Mouse (Mus musculus): Measurements from ENCODE around the gene Rere.
"Not testable (repeated sequence)": the region's sequence is repeated elsewhere in the genome, so short reads cannot be mapped to it uniquely, and the experiment has no call there.

Gene Rere

DNA sequence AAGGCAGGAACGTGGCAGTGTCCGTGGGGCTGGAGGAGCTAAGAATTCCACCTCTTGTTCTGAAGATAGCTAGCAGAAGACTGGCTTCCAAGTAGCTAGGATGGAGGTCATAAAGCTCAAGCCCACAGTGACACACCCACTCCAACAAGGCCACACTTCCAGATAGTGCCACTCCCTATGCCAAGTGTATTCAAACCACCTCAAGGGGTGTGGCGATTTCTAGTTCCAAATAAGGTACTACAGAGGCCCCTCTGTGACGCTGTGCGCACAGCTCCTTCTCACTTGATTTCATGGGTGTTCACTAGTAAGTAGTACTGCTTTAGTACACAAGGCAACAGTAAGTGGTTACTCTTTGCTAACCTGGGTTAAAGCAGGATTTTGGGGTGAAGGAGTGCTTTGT is 237.4 kb downstream of the Rere start:
- no peak for DNase-seq

DNA sequence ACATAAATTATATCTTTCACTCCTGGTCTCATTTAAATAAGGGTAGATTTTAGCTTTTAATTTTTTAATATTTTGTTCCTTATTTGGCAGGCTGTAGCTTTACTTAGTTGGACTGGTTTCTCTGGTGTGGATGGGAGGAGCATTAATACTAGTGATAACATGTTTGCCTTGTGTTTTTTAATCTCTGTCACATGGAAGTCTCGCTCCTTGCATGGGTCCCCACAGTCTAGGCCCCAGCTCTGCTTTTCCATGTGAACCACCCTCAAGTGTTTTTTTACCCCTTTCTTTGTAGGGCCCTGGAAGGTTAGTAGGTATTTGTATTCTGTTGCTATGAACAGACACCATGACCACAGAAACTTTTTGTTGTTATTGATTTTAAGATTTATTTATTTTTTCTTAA is 238.6 kb downstream of the Rere start:
- no peak for DNase-seq

DNA sequence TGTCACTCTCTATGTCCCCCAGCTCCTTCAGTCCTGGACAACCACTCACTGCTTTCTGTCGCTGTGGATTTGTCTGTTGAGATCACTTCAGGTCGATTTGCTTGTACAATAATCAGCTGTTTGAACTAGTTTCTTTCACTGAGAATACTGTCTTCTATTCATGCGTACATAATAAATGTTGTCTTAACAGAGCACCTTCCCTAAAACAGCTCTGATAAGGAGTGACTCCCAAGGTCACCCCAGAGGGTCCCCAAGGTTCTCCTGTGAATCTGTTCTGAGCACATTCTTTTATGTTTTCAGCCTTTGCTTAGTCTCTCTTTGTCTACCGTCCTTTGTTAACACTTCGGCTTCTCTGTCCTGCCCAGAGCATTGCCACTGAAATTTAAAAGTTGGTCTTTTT is 241.0 kb downstream of the Rere start:
- no peak for DNase-seq

DNA sequence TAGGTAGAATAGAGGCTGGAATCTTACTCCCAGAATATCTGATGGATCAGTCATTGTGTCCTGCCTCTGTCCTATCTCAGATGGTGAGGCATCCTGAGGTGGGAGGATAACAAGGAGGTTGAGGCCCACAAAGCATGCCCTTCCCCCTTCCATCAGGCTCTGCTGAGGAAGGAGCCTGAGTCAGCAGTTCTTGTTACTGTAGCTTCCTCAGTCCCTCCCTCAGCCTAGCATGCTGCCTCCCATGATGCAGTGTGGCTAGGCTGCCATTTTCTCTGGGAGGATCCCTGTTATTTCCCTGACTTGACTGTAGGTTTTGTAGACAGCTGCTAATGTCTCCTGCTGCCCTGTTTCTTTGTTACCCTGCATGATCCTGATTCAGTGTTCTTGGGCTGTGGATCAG is 241.9 kb downstream of the Rere start:
- no peak for DNase-seq

DNA sequence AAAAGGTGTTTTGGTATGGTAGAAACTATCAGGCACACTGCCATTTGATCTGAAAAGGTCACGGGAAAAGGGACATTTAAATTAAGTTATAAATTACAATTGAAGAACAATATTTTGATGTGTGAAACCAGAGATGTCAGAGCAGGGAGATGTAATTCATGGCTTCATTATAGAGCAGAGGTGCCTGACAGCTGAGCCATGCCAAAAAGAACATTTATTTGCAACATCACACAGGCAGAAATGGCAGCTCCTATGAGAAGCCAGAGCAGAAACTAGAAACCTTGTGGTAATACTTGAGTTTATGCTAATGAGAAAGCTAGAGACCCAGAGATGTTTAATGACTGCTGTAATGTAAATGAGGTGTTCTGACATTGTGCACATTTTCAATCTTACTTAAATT is 244.8 kb downstream of the Rere start:
- DNase-seq, result no peak

DNA sequence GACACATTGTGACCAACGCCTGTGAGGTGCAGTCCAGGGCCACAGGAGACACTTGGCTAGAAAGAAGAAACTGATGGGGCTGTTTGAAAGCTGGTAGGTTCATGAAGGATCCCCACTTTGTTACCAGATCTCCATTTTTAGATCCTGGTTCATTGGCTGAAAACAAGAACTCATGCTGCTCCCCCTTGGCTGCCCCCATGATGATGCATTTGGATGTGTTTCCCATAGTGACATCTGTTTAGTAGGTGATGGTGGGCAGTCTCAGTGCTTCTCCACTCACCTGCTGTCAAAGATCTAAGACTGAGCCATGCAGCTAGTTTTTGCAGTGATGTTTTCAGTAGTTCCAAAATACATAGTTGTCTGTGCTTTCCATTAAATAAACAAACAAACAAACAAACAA is 247.0 kb downstream of the Rere start:
- DNase-seq, result no peak

DNA sequence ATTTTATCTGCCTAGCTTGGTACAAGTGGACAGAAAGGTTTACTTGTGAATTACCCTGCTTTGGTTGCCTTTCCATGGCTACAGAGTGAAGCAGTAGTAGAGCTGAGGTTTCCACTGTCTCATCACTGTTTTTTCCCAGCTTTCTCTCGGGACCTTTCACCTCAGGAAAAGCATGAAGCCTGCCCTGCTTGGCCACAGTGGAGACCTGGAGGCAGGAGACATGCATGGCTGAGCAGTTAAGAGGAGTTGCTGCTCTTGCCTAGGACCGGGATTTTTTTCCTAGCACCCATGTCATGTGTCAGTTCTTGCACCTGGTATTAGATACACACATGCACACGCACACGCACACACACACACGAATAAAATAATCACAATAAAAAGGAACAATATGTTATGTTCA is 247.4 kb downstream of the Rere start:
- peak; percentile 42 to 61 for DNase-seq

DNA sequence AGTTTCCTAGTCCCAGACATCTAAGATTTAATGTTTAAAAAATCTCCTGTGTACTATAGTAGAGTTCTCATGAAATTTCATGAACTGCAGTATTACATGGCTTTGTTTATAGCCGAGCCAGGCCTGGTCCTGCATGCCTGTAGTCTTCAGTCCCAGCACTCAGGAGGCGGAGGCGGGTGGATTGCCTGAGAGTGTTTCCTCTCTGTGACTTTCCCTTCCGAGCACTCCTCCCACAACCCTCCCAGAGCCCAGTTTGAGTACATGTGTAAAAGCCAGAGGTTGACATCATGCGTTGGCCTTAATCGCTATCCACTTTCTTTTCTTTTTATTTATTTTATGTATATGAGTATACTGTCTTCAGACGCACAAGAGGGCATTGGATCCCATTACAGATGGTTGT is 250.4 kb downstream of the Rere start:
- DNase-seq, result no peak

DNA sequence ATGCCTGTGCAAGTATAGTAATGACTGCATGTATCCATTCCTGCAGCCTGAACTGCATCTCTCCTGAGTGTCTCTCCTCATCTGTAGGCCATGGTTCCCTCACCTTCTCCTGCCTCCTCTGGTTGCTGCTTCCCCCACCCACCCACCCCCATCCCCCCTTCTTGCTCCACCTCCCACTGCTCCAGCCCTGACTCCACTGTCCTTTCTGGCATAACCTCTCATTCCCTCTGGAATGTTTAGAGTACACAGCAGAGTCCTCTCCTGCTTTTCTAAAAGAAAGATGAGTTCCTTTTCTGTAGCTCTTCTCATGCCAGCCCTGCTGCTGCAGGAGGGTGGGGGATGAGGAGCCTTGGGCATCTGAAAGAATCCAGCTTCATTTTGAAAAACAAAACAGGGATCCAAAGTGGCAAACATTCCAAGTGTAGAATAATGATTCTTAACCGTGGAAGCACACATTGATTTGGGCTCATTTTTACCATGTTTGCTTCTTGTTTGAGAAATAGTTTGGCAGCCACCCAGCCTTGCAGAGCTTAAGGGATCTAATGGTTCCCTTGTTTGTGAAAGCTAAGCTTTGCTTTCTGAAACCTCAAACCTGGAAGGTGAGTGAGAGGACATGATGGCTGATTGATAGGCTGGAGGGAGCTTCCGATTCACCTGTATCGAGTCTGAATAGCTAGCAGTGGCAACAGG is 255.5 kb downstream of the Rere start:
- DNase-seq, result no peak

DNA sequence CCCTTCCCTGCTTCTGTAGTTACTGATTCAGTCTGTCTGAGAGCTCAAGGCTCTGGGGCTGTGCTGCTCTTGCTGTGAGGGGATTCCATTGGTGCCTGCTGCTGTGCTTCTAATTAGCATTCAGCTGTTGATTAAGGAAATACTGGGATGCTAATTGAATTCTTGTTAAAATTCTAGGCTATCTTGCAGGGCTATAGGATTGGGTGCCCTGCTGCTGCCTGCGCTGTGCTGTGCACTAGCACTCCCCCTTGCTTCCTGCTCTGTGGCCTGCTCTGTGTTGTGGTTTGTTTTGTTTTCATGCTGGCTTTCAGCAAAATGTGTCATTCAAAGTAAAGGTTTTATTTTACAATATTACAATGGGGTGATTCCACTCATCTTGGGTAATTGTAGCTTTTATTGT is 258.4 kb downstream of the Rere start:
- DNase-seq, result no peak

DNA sequence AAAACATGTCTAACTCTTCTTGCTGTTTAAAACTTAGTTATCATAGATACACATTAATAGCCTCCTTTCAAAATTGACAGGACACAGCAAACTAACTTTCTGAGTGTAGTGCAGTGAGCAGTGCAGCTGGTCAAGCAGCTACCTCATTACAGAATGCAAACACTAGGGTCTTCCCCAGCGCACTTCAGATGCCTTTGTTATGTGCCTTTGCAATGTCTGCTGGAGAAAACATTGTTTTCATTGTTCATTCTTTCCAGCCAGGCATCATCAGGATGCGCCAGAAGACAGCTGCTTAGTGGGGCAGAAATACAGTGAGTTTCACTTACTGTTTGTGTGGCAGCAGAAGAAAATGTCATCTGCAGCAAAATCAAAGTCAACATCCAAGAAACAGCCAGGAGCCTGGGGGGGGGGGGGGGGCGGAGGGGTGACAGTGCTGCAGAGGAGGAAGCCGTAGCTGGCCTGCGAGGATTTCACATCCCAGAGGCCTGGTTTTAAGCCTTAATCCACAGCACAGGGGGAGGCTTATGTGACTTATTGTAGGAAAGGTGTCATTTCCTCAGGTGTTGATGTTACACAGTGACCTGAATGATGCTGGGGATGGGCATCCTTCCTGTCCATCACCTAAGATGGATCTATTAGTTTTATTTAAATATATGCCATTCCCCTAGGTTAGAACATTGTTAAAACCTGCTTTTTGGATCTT is 259.1 kb downstream of the Rere start:
- DNase-seq, result no peak

DNA sequence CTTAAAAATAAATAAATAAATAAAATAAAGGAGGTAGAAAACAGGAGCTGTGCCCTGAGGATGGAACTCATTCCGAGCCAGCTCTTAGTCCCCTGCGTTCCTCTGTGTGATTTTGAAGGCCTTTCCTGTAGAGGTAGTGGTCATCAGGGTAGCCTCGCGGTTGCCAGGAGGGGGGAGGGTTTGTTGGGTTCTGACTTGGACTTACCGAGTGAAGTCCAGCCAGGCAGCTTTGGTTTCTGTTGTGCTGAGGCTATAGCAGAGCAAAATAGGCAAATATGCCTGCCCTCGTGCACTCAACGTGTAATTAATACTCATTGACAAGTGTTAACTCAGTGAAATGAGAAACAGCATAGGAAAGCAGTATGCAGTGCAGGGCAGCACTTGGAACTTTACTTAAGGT is 262.8 kb downstream of the Rere start:
- peak; percentile 75 to 76 for DNase-seq

DNA sequence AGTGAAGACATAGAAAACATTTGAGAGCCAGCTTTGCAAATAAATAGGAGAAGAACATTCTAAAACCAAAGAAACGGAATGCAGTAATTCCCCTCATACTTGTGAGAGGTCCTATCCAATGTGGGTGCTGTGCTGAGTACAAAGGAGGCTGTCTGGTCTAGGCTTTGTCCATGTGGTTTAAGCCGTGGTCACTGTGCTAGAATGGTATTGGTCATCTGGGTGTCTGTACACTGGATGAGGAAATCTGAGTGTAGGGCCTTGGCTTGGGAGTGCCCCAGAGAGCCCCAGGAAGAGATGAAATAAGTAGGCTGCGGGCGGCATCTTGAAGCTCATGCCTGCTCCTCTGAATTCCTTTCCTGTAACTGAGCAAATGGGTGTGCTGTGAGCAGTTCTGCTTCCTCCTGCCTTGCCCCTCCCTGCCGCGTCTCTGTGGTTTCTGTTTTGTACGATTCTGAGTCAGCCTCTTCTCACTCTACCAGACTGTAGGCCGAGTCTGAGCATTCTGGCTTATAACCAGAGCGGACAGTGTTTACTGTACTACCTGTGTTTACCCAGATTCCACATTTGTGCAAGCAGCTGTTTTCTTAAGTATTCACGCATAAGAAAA is 263.3 kb downstream of the Rere start:
- DNase-seq, result peak; percentile 52 to 56

DNA sequence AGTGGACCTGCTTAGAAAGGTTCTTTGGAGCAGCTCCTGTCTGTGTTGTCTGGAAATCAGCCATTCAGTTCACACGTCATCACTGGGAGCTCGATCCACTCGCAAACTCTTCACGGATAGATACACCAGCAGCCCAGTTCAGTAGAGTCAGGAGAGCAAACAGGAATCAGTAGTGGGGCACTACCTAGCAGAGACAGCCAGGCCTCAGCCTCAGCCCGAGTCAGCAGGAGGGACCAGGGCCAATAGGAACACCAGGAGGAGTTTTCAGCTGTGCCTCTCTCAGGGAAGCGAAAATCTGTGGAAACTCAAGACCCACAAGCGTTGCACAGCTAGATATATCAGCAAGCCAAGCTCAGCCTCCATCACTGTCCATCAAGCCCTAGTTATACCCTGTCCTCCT is 264.3 kb downstream of the Rere start:
- no peak for DNase-seq

DNA sequence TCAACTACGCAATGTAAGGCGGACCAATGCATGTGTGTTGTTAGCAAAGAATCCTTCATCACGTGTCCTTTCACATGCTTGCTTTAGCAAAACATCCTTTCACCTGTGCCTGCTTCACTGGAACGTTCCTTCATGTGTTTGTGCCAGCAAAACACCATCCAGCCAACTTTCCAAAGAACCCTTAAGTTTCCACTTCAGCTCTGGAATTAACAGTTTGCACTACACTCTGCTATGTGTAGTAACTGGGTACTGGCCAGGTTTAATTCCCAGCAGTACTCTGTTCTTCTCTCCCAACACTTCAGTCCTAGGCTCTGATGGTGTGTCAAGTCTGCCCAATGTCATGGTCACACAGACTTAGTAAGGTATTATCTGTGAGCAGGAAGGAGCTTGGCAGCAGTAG is 264.9 kb downstream of the Rere start:
- not testable (repeated sequence) for DNase-seq

DNA sequence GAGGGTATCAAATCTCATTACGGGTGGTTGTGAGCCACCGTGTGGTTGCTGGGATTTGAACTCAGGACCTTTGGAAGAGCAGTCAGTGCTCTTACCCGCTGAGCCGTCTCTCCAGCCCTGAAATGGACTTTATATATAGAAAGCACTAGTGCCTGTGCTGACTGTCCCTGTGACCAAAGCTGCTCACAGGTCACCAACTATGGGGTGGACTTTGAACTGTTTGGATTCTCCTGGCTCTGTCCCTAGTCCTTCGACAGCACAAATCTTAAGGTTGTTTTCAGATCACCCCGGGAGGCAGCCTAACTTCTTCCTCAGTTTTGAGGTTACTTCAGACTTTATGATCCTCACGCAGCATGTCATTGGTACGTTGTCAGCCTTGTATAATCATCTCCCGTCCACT is 267.9 kb downstream of the Rere start:
- peak; percentile 33 to 52 for DNase-seq

DNA sequence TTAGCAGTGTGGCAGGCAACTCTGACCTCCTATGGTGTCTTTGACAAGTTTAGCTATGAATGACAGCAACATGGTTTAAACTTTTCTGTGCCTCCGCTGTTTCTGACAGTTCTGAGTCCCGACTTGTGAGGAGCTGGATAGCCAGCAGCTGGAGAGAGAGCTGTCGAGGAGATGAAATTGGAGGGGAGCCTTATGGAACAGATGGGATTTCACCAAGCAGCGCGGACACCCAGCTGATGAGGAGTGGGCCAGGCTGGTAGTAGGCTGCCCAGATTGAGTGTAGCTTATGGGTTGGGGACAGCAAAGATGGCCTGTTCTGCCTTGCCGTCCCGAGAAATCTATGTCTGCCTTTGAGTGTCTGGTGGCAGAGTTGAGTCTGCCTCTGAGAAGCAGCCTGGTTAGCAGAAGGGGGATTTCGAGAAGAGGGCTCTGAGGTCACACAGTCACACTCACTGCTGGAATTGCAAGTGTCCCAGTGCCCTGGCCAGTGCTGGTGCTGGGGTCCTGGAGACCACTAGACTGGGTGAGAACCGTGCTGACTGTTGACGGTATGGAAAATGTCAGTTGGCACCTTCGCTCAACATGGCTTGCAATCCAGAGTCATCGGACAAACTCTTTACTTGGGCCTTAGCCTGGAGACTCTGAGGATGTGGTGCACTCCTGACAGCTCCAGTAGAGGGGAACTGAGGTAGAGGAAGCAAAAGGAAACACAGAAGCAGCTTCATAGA is 268.7 kb downstream of the Rere start:
- no peak for DNase-seq

DNA sequence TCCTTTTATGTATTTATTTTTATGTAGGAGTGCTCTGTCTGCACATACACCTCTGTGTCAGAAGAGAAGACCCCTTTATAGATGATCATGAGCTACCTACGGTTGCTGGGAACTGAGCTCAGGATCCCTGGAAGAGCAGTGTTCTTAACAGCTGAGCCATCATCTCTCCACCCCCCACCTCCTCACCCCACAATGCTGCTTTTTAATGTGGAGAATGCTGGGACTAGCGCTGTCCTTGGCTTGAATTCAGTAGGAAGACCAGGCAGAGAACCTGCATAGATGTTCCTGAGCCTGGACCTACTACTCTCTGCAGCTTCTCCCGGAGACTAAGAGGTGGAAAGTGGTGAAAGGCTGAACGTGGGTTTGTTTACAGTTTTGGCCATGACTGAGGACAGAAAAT is 269.9 kb downstream of the Rere start:
- no peak for DNase-seq

DNA sequence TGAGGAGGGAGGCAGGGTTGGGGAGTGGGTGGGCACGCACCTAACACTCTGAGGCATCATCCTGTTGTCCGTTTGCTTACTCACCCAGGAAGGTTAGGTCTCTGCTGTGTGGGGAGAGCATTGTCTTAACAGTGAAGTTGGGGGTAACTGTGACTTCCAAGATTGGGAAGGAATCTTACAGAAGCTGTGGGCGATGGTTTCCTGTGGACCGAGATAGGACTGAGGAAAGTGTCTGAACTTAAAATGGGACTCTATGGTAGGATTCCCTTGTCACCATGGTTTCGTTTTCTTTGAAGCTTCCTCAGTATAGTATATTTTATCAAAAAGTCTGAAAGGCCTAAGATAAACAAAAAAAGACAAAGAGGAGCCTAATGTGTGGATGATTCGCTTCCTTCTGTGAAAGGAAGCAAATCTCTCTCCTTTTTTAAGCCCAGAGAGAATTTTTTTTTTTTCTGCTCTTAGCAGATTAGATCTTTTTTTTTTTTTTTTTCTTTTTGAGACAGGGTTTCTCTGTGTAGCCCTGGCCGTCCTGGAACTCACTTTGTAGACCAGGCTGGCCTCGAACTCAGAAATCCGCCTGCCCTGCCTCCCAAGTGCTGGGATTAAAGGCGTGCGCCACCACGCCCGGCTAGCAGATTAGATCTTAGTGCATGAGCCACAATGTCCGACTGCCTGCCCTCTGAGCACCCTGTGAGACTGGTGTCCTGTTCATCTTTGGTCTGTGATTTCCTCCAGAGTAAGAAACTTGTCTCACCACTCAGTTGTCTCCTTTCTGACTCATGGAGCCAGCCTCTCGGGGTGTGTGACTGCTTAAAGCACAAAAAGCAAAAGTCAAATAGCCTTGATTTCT is 271.5 kb downstream of the Rere start:
- no peak for DNase-seq

DNA sequence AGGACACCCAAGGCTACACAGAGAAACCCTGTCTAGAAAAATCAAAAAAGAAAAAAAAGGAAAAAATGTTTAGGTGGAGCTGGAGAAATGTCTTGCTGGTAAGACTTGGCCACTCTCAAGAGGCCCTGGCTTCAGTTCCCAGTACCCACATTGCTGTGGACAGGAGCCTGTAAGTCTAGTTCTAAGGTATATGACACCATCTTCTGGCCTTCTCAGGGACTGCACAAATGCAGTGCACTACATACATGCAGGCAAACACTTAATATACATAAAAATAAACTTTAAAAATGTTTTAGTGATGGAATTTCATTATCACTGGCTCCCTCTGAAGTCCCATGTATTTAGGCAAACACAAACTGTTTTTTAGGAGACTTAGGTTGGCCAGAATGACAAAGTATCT is 274.3 kb downstream of the Rere start:
- DNase-seq, result no peak

DNA sequence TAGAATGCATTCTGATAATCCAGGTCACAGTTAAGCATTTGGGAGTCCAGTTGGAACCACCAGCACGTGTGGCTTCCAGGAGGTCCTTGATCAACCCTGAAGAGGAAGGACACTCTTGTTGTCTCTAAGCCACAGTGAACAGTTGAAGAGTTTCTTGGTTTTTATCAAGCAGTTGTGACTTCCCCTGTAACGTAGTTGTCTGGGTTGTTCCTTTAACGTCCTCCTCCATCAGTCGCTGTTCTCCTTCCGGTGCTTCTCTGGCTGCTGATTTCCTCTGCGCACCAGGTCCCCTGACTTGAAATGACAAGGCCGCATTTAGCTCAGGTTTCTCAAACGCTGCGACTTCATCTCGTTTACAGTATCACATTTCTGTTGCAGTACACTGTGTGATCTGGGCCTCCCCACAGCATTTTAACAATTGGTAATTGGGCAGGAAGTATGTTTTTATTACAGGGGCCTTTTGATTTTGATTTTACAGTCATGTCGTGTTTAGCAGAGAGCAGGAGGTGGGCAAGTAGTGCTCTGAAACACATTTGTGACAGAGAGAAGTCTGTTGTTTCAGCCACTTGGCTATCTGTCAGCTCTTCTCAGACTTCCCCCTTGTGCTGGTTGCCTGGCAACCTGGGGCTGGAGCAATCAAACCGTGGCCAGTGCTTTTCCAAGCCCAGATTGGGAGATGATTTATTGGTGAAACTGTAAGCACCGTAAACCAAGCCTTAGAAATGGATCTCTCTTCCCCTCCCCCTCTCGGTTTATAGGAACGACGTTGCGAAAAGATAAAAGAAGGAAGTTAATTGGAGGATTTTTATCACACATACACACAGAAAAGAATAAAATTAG is 275.2 kb downstream of the Rere start:
- peak; percentile 82 to 83 for DNase-seq

DNA sequence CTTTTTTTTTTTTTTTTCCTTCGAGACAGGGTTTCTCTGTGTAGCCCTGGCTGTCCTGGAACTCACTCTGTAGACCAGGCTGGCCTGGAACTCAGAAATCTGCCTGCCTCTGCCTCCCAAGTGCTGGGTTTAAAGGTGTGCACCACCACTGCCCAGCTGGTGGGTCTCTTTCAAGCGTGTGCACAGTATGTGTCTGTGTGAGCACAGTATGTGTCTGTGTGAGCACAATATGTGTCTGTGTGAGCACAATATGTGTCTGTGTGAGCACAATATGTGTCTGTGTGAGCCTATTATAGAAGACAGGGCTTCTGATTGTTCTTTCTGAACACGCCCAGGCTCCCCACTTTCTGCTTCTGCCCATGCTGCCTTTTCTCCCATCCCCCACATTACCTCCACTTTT is 275.8 kb downstream of the Rere start:
- DNase-seq, result not testable (repeated sequence)
